Mouse (Mus musculus) activated CD4-positive, CD25-positive, alpha-beta regulatory T cell, adult 4 months (primary cell): ENCODE results near the gene Hoxd9. TPM values are rescaled to one million over a fixed set of nuclear protein-coding genes. Genes with fewer than 3 reads are reported as not detected.
A peak's percentile ranks its signal among the peaks of the same experiment; 100 is the strongest.

Source experiments
- ATAC-seq: one replicate; pipeline ENCODE4 v1.8.0; 2017
- polyA plus RNA-seq, 2 experiments: library from polyadenylated mRNA; unstranded; fragments of 100-300 nt; shearing (Covaris generic); gene quantifications; one replicate each; pipeline ENCODE4 v1.2.1; 2017

Hoxd9 gene
- polyA plus RNA-seq, 2 experiments from 2014 or later: not detected

DNA sequence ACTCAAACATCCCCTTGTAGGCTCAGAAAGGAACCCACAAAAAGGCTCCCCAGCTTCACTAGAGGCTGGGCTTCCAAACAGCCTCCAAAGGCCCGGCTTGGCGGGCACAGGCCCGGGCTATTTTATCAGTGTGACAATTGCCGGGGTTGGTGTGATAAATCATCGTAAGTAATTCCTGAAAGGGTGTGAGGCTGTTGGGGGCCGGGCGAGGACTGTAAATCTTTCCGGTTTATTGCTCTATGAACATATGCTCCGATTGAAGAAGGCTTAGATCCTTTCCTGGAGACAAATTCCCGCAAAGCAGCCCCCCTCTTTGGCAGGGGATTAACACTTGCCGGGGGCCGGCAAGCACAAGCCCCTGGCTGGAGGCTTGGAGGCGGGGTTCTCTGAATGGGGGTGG lies 36.9 kb downstream of the Hoxd9 start:
- ATAC-seq: no peak

- no peak for ATAC-seq
Observed at GRCm38 (mm10) chr2:74734996-74735811, 37.7 kb downstream of the Hoxd9 start.

GRCm38 (mm10) chr2:74735851-74736687 lies 38.5 kb downstream of the Hoxd9 start:
- ATAC-seq: no peak

DNA sequence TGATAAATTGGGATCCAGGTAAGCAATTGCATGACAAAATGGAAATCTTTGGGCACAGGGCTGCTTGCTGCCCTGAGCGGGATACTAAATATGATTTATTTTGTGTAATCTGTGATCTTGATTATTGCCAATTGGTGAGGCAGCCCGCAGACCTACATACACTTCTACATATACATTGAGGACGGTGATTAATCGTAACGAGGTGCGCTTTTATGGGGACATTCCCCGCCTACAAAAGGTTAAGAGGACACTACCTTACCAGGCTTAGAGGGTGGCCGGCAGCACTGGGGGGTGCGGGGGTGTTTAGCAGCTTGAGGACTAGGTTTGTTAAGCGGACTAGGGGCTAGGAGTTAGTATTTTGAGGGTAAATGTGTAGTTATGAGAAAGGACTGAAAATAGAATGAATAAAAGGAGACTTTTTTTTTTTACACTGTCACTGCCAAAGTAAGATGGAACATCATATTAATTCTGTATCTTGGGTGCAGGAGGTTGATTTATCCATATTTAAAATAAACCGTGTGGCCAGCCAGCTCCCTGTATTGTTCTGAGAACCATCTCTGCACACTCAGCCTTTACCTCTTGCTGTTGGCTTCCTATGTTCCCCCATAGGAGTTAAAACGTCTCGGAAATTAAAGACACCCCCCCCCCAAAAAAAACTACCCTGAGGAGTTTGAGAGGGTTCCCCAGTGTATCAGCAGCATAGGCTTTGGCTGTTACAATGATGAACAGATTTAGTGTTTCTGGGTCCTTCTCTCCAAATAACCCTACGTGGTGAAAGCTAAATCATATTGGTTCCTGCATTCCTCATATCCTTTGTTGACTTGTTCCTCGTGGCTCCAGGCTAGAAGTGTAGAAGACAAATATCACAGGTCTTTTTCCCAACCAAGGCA lies 39.4 kb downstream of the Hoxd9 start:
- ATAC-seq: no peak

- no peak for ATAC-seq
Observed at GRCm38 (mm10) chr2:74737578-74738070, 40.1 kb downstream of the Hoxd9 start.

GRCm38 (mm10) chr2:74738623-74739475 lies 41.3 kb downstream of the Hoxd9 start:
- no peak for ATAC-seq

GRCm38 (mm10) chr2:74739476-74739800 lies 41.9 kb downstream of the Hoxd9 start:
- ATAC-seq: no peak

DNA sequence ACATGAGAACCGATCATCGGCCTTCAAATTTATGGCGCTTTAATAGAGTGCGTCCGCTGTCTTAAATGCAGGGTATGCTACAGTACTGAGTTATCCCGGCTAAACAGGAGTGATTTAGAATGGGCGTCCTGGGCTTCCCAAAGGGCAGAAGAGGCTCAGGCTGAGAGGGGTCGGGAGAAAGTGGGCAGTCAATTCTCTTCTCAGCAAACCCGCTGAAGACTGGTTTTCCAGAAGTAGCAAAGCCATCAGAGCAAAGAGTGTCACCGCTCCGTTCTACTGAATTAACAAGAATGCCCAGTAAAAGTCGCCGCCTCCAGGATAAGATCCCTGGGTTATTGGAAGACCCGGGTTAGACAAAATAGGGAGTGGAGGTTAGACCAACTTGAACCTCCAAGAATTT lies 42.3 kb downstream of the Hoxd9 start:
- ATAC-seq: no peak

DNA sequence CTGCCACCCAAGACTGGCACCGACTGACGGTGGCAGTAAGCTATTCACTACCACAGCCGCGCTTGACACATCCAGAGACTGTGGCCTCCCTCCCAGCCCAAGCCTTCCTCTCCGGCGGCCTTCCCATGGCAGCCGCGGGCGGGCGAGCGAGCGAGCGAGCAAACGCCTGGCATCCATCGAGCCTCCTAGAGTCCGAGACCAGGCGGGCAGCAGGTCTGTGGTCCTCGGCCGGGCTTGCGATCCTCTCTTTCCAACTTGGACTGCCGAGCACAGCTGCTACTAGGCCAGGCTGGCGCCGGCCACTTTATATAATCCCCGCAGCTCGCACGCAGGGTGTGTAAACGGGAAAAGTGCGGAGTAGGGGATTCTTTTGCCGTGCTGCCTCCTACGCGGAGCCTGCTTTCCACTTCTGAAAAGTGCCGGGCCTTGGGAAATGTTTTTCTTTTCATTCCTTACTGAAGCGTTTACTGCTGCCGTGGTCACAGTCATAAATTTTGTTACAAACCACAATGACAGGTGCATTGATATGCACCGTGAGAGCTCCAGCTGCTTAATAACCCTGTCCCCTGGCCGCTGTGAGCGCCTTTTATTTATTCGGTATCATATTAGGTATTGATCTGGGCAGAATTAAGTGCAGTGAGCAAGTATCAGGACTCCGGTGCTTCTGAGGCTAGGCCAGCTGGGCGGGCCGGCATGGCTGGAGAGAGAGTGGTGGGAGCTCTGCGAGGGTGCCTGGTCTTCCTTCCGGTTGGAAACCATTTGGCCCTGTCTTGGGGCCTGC lies 43.0 kb downstream of the Hoxd9 start:
- ATAC-seq: no peak

- no peak for ATAC-seq
Observed at GRCm38 (mm10) chr2:74741252-74741978, 43.9 kb downstream of the Hoxd9 start.

- ATAC-seq: no peak
Observed at GRCm38 (mm10) chr2:74741979-74742277, 44.4 kb downstream of the Hoxd9 start.

GRCm38 (mm10) chr2:74745540-74746297 lies 48.2 kb downstream of the Hoxd9 start:
- ATAC-seq: no peak

DNA sequence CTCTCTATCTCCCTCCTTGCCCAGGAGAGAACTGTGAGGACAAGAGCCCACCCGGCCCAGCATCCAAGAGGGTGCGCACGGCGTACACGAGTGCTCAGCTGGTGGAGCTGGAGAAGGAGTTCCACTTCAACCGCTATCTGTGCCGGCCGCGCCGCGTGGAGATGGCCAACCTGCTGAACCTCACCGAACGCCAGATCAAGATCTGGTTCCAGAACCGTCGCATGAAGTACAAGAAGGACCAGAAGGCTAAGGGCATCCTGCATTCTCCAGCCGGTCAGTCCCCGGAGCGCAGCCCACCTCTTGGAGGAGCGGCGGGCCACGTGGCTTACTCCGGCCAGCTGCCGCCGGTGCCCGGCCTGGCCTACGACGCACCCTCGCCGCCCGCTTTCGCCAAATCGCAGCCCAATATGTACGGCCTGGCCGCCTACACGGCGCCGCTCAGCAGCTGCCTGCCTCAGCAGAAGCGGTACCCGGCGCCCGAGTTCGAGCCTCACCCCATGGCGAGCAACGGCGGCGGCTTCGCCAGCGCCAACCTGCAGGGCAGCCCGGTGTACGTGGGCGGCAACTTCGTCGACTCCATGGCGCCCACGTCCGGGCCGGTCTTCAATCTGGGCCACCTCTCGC lies 48.9 kb downstream of the Hoxd9 start:
- no peak for ATAC-seq

DNA sequence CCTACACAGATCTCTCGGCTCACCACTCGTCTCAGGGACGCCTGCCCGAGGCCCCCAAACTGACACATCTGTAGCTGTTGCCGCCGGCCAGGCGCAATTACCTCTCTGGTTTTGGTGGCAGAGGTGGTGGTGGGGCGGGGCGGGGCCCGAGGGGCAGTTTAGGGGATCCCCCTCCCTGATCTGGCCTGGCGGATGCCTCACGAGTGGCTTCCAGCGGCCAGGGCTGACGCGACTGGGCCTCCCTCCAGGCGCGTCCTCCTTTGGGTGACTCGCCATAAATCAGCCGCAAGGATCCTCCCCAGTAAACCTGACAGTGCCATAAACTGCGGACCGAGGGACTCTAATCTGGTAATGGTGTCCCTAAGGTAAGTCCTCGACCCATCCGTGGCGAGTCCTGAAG lies 49.5 kb downstream of the Hoxd9 start:
- ATAC-seq: no peak

DNA sequence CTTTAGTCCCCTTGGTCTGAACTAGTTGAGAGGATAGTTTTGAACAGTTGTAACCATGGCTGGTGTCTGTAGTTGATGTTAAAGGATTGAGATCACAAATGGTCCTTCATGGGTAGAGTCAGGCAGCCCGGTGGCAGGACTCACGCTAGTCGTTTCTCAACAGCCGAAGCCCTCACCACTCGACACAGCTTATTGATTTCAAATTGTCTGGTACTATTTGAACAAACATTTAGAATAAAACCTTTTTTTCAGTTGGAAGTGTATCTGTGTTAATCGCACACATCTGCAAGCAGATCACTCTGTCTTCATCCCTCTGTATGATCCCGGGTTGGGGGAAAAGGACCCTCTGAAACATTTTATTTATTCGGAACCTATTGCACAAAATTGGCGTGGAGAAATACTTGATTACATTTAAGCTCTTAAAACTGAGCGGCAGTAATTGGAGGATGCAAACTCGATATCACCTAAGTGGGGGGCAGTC lies 50.2 kb downstream of the Hoxd9 start:
- ATAC-seq: no peak

- ATAC-seq: no peak
Observed at GRCm38 (mm10) chr2:74748436-74748995, 51.0 kb downstream of the Hoxd9 start.

DNA sequence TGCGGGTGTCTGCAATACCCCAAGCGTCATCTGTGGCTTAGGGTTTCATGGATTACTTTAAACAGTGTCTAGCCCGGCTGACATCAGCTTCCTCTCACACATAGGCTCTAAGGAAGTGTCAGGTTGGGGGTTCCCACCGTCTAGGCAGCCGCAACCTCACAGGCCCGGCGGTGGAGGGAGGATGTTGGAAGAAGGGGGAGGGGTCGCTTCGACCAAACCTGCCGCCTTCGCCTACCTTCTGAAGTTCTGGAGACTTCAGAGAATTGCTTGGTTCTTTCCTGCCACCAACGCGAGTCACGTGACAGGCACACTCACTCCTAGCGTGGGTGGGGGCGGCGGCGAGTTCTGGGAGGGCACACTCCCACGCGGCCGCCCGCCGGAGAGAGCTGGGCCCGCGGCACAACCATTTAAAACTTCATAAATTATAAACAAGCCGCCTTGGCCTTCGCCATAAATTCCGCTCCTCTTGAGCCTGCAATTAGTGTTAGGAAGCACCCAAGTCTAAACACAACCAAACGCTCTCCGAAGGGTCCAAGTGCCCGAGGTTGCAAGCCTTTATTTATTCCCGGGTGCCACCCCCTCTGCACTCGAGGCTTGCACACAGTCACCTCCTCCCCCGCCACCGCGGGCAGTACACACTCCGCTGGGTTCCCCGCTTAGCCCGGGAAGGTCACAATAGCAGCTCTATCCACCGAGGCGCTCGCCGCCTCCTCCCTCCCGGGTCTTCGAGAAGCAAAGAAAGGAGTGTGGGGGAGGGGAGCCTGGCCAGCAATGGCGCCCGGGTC lies 52.0 kb downstream of the Hoxd9 start:
- ATAC-seq: peak; percentile 68
